Mouse (Mus musculus) forebrain, embryonic 12.5 days (tissue): ENCODE measurements around the gene Spata32. TPM values are rescaled to one million over a fixed set of nuclear protein-coding genes. Genes with fewer than 3 reads are reported as not detected.

ENCODE experiments used
- ATAC-seq: fragments of 200-750 bp; cut with Nextera tagmentation; 2 replicates; pipeline ENCODE4 v1.8.0; 2017; ENCODE audit warnings: moderate TSS enrichment; ENCODE audit not compliant: low FRiP score
- H3K27ac ChIP-seq: fragments of 300-500 bp; sonication (generic); 2 replicates; pipeline ENCODE4 v1.5.1; 2016; ENCODE audit warnings: mild to moderate bottlenecking
- H3K27me3 ChIP-seq: fragments of 300-500 bp; sonication (generic); 2 replicates; pipeline ENCODE4 v1.6.1; 2016; ENCODE audit warnings: mild to moderate bottlenecking
- H3K36me3 ChIP-seq: fragments of 300-500 bp; sonication (generic); replicated peaks from 2 replicates; pipeline ENCODE4 v1.6.1; 2016; ENCODE audit warnings: mild to moderate bottlenecking
- H3K4me1 ChIP-seq: fragments of 300-500 bp; sonication (generic); 2 replicates; pipeline ENCODE4 v1.6.1; 2016
- H3K4me2 ChIP-seq: fragments of 300-500 bp; sonication (generic); 2 replicates; pipeline ENCODE4 v1.6.1; 2016; ENCODE audit warnings: mild to moderate bottlenecking, moderate library complexity
- H3K4me3 ChIP-seq: fragments of 300-500 bp; sonication (generic); replicated peaks from 2 replicates; pipeline ENCODE4 v1.5.1; 2016; ENCODE audit warnings: mild to moderate bottlenecking
- H3K9ac ChIP-seq: fragments of 300-500 bp; sonication (generic); 2 replicates; pipeline ENCODE4 v1.6.1; 2016; ENCODE audit warnings: mild to moderate bottlenecking
- H3K9me3 ChIP-seq: fragments of 300-500 bp; sonication (generic); 2 replicates; pipeline ENCODE4 v1.6.1; 2016
- WGBS: fragments of 180-500 bp; shearing (Covaris S2); methylation state at CpG from one replicate; pipeline ENCODE4 v1.1.7; 2016; 5-methylcytosine and 5-hydroxymethylcytosine counted together
- polyA plus RNA-seq: library from polyadenylated mRNA; unstranded; fragments of >200 nt; fragmentation: Nextera tagmentation; extraction: Ambion mirVana; gene quantifications from 2 replicates; pipeline ENCODE4 v1.2.1, GENCODE M21; 2016

Spata32 gene
- polyA plus RNA-seq, 1 experiment from 2014 or later = not detected

GRCm38 (mm10) chr11:103219995-103220394 is 1.8 kb upstream of the Spata32 start:
- no peak for ATAC-seq
- Histone ChIP-seq H3K4me2 (no peak overlapping the region), H3K4me3 (no peak overlapping the region), H3K36me3 (peaks cover 43% of the 10 kb centered on the region), H3K9ac (no peak overlapping the region), H3K27ac (no peak overlapping the region), H3K4me1 (peaks cover 11% of the 10 kb centered on the region), H3K9me3 (no peaks in the 10 kb centered on the region), H3K27me3 (peaks cover 27% of the 10 kb centered on the region)
- 82% methylated on average over 4 of the region's 4 CpGs for WGBS

- Histone ChIP-seq H3K9me3 (no peaks in the 10 kb centered on the region), H3K9ac (no peak overlapping the region), H3K4me2 (no peak overlapping the region), H3K27me3 (peaks cover 27% of the 10 kb centered on the region), H3K36me3 (peaks cover 36% of the 10 kb centered on the region), H3K4me3 (no peak overlapping the region), H3K27ac (no peak overlapping the region), H3K4me1 (peaks cover 11% of the 10 kb centered on the region)
- ATAC-seq = no peak
- 92% methylated on average over 5 of the region's 5 CpGs for WGBS
Measured at GRCm38 (mm10) chr11:103219259-103219658, 1.0 kb upstream of the Spata32 start.

- Histone ChIP-seq H3K27ac (0 out of 2 replicates have a peak overlapping the region, but pooled peaks have one; percentile 53), H3K4me3 (peak overlapping the region; percentile 52), H3K36me3 (peaks cover 29% of the 10 kb centered on the region), H3K4me2 (peak overlapping the region; percentile 98), H3K9me3 (0 out of 2 replicates have a peak, but pooled peaks cover 4% of the 10 kb centered on the region), H3K9ac (peak overlapping the region; percentile 62), H3K4me1 (peaks cover 11% of the 10 kb centered on the region), H3K27me3 (peaks cover 27% of the 10 kb centered on the region)
- ATAC-seq = peak; percentile 57
- WGBS = 16% methylated on average over 6 of the region's 6 CpGs
Measured at GRCm38 (mm10) chr11:103218517-103218901, 277 bp upstream of the Spata32 start.

DNA sequence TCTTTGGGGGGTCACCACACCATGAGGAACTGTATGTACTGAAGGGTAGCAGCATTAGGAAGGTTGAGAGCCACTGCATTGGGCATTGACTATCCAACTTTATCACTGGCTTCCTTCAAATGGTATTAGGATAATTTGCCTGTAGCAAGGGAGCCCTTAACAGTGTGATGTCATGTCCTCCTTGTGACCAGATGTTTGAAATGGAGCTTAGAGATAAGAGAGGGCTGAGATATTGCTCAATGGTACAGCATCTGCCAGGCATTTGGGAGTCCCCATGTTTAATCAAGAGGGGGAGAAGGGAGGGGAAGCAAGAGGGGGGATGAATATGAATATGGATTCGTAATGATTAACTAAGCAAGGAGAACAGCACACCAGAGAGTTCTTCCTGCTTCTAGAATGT is 2.9 kb downstream of the Spata32 start:
- peaks cover 31% of the 10 kb centered on the region for H3K27me3 ChIP-seq
- no peak for ATAC-seq
- no peak overlapping the region for H3K4me2 ChIP-seq
- H3K4me1 ChIP-seq = peaks cover 11% of the 10 kb centered on the region
- WGBS = 85% methylated on average over 1 of the region's 1 CpGs
- H3K9me3 ChIP-seq = 0 out of 2 replicates have a peak, but pooled peaks cover 4% of the 10 kb centered on the region
- H3K4me3 ChIP-seq = no peak overlapping the region
- H3K36me3 ChIP-seq = peaks cover 11% of the 10 kb centered on the region
- no peak overlapping the region for H3K27ac ChIP-seq
- H3K9ac ChIP-seq = no peak overlapping the region

DNA sequence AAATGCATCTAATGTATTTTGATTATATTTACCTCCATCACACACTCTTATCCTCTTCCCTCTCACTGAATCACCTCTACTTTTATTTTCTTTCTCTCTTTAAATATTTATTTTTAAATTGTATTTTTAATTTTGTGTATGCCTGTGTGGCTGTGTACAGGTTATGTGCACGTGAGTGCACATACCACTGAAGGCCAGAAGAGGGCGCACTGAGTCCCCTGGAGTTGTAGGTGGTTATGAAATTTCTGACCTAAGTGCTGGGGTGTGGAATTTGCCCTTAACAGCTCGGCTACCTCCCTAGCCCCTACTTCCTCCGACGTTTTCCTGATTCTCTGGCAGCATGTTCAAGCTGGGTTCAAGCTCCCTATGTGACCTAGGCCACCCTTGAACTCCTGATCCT is 4.5 kb downstream of the Spata32 start:
- WGBS = 85% methylated on average over 5 of the region's 5 CpGs
- 0 out of 2 replicates have a peak, but pooled peaks cover 4% of the 10 kb centered on the region for H3K9me3 ChIP-seq
- no peak overlapping the region for H3K27ac ChIP-seq
- H3K9ac ChIP-seq = no peak overlapping the region
- no peak overlapping the region for H3K4me2 ChIP-seq
- H3K4me3 ChIP-seq = no peak overlapping the region
- no peaks in the 10 kb centered on the region for H3K36me3 ChIP-seq
- H3K4me1 ChIP-seq = peaks cover 11% of the 10 kb centered on the region
- H3K27me3 ChIP-seq = peaks cover 21% of the 10 kb centered on the region
- no peak for ATAC-seq

DNA sequence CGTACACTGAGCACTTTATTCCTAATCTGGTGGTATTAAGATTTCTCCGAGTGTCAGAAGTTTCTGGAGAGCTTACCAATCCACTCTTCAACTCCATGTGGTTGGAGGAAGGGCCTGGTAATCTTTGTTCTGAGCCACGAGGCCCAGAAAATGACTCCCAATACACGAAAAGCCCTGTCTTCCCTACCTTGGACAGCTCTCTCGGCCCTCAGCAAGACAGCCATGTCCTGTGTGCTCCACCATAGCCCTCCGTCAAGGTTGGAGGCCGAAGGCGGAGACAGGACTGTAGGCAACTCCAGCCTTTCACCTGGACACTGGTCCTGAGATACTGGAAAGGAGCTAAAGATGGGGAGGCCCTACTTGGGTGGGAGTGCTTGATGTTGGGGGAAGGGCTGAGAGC is 7.9 kb downstream of the Spata32 start:
- H3K4me2 ChIP-seq = no peak overlapping the region
- no peak overlapping the region for H3K9ac ChIP-seq
- no peaks in the 10 kb centered on the region for H3K36me3 ChIP-seq
- no peaks in the 10 kb centered on the region for H3K4me1 ChIP-seq
- ATAC-seq = no peak
- 71% methylated on average over 8 of the region's 8 CpGs for WGBS
- no peak overlapping the region for H3K27ac ChIP-seq
- 0 out of 2 replicates have a peak, but pooled peaks cover 4% of the 10 kb centered on the region for H3K9me3 ChIP-seq
- H3K4me3 ChIP-seq = no peak overlapping the region
- peaks cover 5% of the 10 kb centered on the region; the same call in 1 of the 2 replicates for H3K27me3 ChIP-seq

DNA sequence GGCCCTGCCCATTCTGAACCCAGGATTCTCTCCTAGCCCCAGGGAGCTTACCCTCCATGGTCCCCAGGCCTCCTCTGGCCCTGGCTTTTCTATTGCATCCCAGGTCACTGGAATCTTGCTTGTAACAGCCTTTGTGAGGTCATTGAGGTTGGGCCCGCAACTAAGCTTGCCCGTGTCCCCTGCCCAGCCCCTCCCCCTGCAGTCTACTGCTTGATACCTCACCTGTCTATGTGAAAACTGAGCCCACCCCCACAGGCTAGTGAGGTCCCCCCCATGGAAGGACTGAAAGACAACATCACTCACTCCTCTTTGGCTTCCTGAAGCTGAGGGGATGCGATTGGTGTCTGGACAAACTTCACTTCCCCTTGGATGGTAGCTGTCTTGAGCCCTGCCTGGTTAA is 9.8 kb downstream of the Spata32 start, which contains the start of gene 1700023F06Rik:
Gene 1700023F06Rik, minus strand, starts transcription at position 101 of the 400 bp plus-strand sequence.
- no peak within 1 kb of the TSS for H3K27ac ChIP-seq
- H3K4me3 ChIP-seq = no peak within 1 kb of the TSS
- no peak for ATAC-seq
- H3K9me3 ChIP-seq = no peaks in the 10 kb centered on the region
- H3K36me3 ChIP-seq = no peaks in the 10 kb centered on the region
- WGBS = 82% methylated on average over 3 of the region's 3 CpGs
- H3K4me1 ChIP-seq = no peaks in the 10 kb centered on the region
- H3K4me2 ChIP-seq = no peak within 1 kb of the TSS
- 0 out of 2 replicates have a peak, but pooled peaks cover 4% of the 10 kb centered on the region for H3K27me3 ChIP-seq
- H3K9ac ChIP-seq = no peak within 1 kb of the TSS

DNA sequence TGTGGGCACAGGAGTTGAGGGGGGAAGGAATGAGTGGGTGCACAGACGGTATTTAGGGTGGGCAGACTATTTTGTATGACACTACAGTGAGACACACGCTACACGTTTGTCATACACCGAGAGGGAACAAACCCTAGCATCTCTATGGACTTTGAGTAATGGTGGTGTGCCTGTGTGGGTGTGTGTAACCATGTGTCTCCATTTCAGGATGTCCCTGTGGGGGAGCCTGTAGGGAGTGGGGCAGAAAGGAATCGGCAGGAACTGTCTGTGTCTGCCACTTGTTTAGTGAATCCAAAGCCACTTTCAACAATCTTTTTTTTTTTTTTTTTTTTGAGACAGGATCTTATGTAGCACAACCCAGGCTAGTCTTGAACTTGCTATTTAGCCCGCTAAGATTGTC is 12.0 kb downstream of the Spata32 start:
- WGBS = 93% methylated on average over 6 of the region's 6 CpGs
- Histone ChIP-seq H3K36me3 (no peaks in the 10 kb centered on the region), H3K27me3 (peaks cover 6% of the 10 kb centered on the region), H3K9ac (no peak overlapping the region), H3K9me3 (no peaks in the 10 kb centered on the region), H3K4me3 (no peak overlapping the region), H3K4me1 (peaks cover 10% of the 10 kb centered on the region), H3K4me2 (no peak overlapping the region), H3K27ac (no peak overlapping the region)
- no peak for ATAC-seq

DNA sequence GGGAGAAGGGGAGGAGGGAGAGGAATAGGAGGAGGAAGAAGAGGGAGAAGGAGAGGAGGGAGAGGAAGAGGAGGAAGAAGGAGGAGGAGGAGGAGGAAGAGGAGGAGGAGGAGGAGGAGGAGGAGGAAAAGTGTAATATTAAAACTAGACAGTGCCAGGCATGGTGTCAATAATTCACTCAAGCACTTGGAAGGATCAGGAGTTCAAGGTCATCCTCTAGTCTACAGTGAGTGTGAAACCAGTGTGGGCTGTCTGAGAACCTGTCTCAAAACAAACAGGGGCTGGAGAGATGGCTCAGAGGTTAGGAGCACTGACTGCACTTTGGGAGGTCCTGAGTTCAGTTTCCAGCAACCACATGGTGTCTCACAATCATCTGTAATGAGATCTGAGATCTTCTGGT is 15.9 kb downstream of the Spata32 start:
- Histone ChIP-seq H3K9me3 (no peaks in the 10 kb centered on the region), H3K4me2 (no peak overlapping the region), H3K27ac (no peak overlapping the region), H3K36me3 (no peaks in the 10 kb centered on the region), H3K9ac (no peak overlapping the region), H3K4me3 (no peak overlapping the region), H3K27me3 (peaks cover 44% of the 10 kb centered on the region), H3K4me1 (peaks cover 27% of the 10 kb centered on the region)
- no peak for ATAC-seq

- Histone ChIP-seq H3K27ac (peak overlapping the region; percentile 31; the same call in 1 of the 2 replicates), H3K4me1 (peaks cover 27% of the 10 kb centered on the region), H3K27me3 (peaks cover 51% of the 10 kb centered on the region), H3K4me2 (no peak overlapping the region), H3K36me3 (no peaks in the 10 kb centered on the region), H3K9me3 (no peaks in the 10 kb centered on the region), H3K4me3 (no peak overlapping the region), H3K9ac (no peak overlapping the region)
- peak; percentile 51; the same call in 1 of the 2 replicates for ATAC-seq
- 18% methylated on average over 6 of the region's 6 CpGs for WGBS
Measured at GRCm38 (mm10) chr11:103201664-103202063, 16.6 kb downstream of the Spata32 start.

DNA sequence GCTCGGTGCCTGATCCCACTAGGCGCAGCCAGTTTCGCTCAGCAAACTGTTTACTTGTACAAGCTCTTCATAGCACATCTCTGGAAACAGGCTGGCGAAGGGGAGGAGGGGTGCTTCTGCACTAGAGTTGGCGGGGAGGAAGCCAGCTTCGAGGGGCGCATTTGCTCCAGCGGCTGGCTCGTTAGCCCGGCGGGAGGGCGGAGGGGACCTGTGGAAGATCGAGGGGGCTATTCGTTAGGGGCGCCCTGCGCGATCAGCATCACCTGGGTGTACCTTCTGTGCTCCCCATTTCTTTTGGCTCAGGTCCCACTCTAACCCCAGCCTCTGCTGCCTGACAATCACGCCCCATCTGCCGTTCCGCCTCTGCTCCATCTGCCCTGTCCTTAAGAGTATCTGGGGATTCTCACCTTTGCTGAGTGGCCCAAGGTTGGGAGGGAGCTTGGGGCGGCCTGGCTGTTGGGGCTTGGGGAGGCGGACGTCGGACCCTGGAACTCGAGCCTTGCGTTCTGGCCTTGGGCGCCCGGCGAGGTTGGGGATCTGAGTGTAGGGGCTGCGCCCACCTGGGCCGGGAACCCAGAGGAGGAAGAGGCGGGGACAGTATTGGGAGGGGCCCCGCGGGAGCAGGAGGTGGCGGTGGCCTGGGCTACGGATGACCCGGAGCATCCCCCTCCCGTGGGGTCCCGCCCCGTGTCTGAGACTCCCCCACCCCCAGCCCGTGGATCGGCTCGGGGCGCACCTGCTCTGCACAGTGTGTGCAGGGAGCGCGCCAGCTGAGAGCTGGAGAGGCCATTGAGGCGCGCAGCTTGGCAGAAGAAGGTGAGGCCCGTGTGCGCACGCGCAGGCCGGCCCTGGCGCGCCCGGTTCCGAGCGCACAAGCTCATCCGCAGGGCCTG is 19.1 kb downstream of the Spata32 start:
- Histone ChIP-seq H3K27me3 (peaks cover 76% of the 10 kb centered on the region), H3K27ac (0 out of 2 replicates have a peak overlapping the region, but pooled peaks have one; percentile 53), H3K9ac (peak overlapping the region; percentile 48), H3K4me3 (peak overlapping the region; percentile 48), H3K4me1 (peaks cover 27% of the 10 kb centered on the region), H3K36me3 (no peaks in the 10 kb centered on the region), H3K4me2 (peak overlapping the region; percentile 84), H3K9me3 (no peaks in the 10 kb centered on the region)
- under 1% methylated on average over 55 of the region's 59 CpGs for WGBS
- ATAC-seq = peak; percentile 55; the same call in 1 of the 2 replicates

GRCm38 (mm10) chr11:103198339-103198738 is 19.9 kb downstream of the Spata32 start:
- H3K4me2 ChIP-seq = peak overlapping the region; percentile 84
- peak overlapping the region; percentile 48; the same call in 1 of the 2 replicates for H3K4me3 ChIP-seq

More at GRCm38 (mm10) chr11:103198339-103198738, 19.9 kb downstream of the Spata32 start:
- no peak for ATAC-seq
- Histone ChIP-seq H3K9me3 (no peaks in the 10 kb centered on the region), H3K4me1 (peaks cover 29% of the 10 kb centered on the region), H3K9ac (no peak overlapping the region), H3K27me3 (peaks cover 84% of the 10 kb centered on the region), H3K27ac (no peak overlapping the region), H3K36me3 (no peaks in the 10 kb centered on the region)
- 1% methylated on average over 16 of the region's 16 CpGs for WGBS
